Mouse (Mus musculus) urinary bladder, postnatal 25 days (tissue): ENCODE data around the gene Usp10.

ENCODE experiments used
- DNase-seq: peaks from one replicate; pipeline ENCODE4 v3.0.0; 2022; ENCODE audit warnings: low spot score

The Usp10 gene

GRCm38 (mm10) chr8:119960531-119961104, 50.5 kb downstream of the Usp10 start:
- DNase-seq = peak; percentile 21

GRCm38 (mm10) chr8:119964859-119965258, 54.7 kb downstream of the Usp10 start:
- no peak for DNase-seq

DNA sequence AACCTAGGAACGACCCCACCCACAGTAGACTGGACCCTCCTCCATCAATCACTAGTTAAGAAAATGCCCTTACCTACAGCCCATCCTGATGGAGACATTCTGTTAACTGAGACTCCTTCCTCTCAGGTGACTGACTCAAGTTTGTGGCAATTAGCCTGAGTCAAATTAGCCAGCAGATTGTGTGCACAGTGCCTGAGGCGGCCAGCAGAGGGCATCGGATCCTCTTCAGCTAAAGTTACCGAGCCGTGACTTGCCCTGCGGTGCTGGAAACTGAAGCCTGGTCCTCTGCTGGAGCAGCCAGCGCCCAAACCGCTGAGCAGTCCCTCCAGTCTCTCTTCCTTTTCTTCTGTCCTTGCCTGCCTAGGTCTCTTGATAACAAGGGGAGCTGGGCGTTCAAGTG, 57.3 kb downstream of the Usp10 start:
- no peak for DNase-seq

GRCm38 (mm10) chr8:119970169-119970568, 60.0 kb downstream of the Usp10 start:
- no peak for DNase-seq

- no peak for DNase-seq
Measured at GRCm38 (mm10) chr8:119972558-119972957, 62.4 kb downstream of the Usp10 start.

DNA sequence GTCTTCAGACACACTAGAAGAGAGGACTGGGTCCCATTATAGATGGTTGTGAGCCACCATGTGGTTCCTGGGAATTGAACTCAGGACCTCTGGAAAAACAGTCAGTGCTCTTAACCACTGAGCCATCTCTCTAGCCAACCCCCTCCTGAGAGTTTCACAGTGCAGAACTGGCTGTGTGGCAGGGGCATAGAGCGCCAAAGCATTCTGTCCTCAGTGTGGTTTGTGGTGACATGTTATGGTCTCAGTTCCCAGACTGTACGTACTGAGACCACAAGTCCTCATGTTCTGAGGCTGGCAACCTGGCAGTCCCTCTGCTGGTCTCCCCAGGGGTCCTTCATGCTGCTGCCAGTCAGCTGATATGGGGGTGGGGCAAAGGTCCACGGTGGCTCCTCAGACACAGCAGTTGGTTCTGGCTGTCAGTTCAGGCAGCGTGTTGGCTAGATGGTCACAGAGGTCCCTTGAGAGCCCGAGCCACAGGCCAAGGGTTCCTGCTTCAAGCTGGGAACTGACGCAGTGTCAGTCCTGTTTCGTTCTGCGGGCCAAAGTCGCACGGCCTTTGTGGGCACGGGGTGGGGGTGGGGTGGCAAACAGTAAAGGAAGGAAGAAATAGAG, 68.7 kb downstream of the Usp10 start:
- no peak for DNase-seq

DNA sequence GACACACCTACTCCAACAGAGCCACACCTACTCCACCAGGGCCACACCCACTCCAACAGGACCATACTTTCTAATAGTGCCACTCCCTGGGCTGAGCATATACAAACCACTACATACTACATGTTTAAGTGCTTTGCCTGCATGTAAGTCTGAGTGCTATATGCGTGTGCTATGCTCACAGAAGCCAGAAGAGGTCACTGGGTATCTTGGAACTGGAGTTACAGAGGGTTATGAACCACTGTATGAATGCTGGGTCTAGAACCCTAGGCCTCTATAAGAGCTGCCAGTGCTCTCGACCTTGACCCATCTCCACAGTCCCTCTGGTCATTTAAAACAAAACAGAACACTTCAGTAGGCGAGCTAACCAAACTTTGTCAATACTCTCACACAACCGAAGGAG, 71.1 kb downstream of the Usp10 start:
- DNase-seq = no peak

- DNase-seq = no peak
Measured at GRCm38 (mm10) chr8:119984085-119984484, 73.9 kb downstream of the Usp10 start.

GRCm38 (mm10) chr8:119986174-119986573, 76.0 kb downstream of the Usp10 start:
- no peak for DNase-seq

DNA sequence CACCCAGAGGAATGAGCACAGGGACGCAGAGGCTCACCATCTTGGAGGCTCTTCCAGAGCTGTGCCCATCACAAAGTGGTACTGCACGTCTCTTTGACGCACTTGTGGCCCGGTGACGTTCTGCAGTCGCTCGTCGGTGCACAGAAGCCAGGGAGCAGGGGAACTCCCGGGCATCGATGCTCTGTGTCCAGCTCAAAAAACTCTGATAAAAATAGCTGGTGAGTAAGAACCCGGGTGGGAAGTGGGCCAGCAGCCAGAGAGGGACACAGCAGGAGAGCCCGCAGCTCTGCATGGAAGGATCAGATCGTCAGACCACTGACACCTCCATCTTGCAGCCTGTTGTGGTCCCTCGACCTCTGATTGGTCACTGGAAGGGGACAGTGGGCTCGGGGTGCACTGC, 77.9 kb downstream of the Usp10 start:
- no peak for DNase-seq

- peak; percentile 70 for DNase-seq
Measured at GRCm38 (mm10) chr8:119992249-119992648, 82.1 kb downstream of the Usp10 start, which contains the start of gene Crispld2. Gene Crispld2, plus strand, starts transcription at chr8:119992438.

- DNase-seq = no peak
Measured at GRCm38 (mm10) chr8:119994114-119994513, 84.0 kb downstream of the Usp10 start.

DNA sequence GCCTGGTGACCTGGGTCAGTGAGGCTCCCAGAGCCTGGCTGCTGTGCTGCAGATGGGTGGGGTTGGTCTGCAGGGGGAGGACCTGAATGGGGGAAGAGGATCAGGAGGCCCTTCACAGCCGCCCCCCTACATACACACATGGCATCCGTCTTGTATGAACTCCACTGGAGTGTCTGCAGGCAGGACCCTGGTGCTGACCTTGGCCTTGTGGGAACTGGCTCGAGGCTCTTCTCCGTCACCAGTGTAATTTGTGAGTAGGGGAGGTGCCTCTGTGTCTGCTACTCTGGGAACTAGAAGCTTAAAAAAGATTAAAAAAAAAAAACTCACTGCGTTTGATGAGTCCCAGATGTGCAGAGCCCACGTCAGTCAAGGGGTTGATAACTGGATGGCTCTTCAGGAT, 84.4 kb downstream of the Usp10 start:
- DNase-seq = no peak

GRCm38 (mm10) chr8:119997266-119997665, 87.1 kb downstream of the Usp10 start:
- DNase-seq = no peak

DNA sequence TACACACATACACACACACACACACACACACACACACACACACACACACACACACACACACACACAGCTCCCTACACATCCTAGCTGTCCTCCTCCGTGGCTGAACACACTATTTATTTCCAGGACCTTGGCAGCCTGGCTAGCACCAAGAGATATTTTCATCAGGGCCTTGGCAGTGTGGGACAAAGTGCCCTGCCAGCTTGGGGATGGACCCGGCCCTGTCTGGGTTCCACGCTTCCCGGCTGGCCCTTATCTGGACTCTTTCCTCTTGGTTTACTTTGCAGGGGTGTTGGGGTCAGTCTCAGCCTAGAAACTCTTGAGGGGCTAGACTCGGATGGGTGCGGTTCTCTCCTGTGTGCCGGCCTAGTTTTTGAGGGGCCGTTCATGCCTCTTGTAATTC, 90.3 kb downstream of the Usp10 start:
- DNase-seq = no peak

DNA sequence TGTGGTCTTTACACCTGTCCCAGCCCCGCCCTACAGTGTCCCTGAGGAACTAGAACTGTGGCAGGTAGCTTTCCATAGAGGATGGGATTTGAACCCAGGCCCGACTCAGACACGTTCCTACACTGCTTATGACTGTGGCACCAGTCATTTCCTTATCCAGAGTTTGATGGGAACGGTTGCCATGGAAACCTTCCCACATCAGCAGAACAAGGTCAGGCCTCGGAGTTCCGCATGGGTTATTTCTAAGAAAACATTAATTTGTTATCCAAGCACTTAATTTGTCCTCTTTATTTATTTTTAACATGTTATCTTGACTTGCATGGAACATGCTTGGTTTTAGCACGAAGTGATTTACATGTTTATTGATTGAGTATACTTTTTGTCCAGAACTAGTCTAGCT, 91.6 kb downstream of the Usp10 start:
- no peak for DNase-seq

DNA sequence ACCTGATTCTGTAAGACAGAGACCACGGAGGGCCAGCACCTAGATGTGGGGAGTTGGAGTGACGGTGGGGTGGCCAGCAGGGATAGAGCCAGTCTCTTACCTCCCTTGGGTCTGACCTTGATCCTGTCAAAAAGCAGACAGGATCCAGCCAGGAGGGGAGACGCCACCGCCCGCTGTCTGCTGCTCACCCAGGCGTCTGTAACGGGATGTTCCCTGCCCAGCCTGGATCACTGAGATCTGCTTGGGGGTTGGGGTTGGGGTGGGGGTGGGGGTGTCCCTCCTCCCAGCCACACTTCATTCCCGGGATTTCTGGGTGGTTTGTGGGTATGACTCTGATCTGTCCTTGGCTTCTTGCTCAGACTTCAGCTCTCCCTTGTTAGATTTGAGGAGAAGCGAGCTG, 92.2 kb downstream of the Usp10 start:
- no peak for DNase-seq

GRCm38 (mm10) chr8:120004154-120004702, 94.1 kb downstream of the Usp10 start:
- DNase-seq = peak; percentile 36

DNA sequence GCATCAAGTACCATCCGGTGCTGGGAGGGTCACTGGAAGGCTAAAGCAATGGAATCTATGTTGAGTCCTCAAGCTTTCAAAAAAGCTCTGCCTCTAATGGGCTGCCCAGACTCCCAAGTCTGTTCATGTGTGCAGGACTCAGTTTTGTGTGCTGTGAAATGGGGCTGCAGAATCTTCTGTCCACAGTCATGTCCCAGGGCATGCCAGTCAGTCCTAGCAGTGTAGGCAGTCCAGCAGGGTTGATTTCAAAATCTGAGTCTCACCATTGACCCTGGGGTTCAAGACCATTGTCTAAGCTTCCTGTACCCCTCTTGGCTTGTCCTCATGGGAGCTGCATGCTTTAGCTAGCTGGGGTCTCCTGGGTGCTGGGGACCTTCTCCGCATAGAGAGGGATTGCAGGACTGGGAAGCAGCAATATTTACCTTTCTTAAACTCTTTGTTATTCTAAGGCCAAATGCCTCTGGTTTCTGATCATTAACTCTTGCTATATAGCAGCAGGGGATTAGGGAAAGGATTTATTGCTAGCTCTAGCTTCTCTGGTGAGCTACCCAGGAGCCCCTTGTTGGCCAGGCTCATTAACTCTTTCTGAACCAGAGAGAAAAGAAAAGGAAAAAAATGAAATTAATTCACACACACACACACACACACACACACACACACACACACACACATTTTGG, 94.7 kb downstream of the Usp10 start:
- no peak for DNase-seq

DNA sequence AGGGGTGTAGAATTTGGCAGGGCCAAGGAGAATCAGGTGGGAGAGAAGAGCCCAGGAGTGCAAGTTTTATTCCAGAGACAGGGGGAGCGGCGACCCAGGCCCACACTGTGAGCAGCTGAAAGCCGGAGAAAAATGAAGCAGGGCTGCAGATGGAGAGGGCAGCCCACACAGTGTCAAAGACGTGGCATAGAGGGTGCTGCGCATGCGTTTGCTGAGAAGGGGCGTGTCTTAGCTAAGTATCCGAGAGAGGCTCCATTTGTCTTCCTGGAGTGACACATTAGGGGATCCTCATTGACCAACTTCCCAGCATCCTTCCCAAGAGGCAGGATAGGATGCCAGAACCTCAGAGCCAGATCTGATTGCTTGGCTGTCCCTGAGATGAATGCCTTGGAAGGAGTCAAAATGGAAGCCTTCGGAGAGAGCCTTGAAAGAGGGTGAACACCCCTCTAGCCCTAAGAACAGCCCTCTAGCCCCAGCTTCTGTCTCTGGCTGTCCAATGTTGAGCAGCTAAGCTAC, 96.5 kb downstream of the Usp10 start:
- DNase-seq = no peak
